Mouse (Mus musculus) WW6 (cell line): ENCODE results near the gene Chrnb4.

Experiments used
- DNase-seq: peaks from one replicate; pipeline ENCODE4 v3.0.0-alpha.2; 2013; ENCODE audit warnings: low read depth, low spot score

The Chrnb4 gene

GRCm38 (mm10) chr9:55023326-55023725 is 25.3 kb downstream of the Chrnb4 start:
- no peak for DNase-seq

- DNase-seq: no peak
Measured at GRCm38 (mm10) chr9:55016926-55017325, 31.7 kb downstream of the Chrnb4 start.

GRCm38 (mm10) chr9:55010588-55011350 is 37.8 kb downstream of the Chrnb4 start:
- no peak for DNase-seq

- no peak for DNase-seq
Measured at GRCm38 (mm10) chr9:55009692-55010091, 38.9 kb downstream of the Chrnb4 start.

GRCm38 (mm10) chr9:55003609-55004008 is 45.0 kb downstream of the Chrnb4 start:
- no peak for DNase-seq

- no peak for DNase-seq
Measured at GRCm38 (mm10) chr9:54995645-54996044, 52.9 kb downstream of the Chrnb4 start.

GRCm38 (mm10) chr9:54994381-54994780 is 54.2 kb downstream of the Chrnb4 start:
- DNase-seq: no peak

- DNase-seq: no peak
Measured at GRCm38 (mm10) chr9:54990362-54990761, 58.2 kb downstream of the Chrnb4 start.

- no peak for DNase-seq
Measured at GRCm38 (mm10) chr9:54982401-54982800, 66.2 kb downstream of the Chrnb4 start.

GRCm38 (mm10) chr9:54981291-54982191 is 67.0 kb downstream of the Chrnb4 start:
- peak; percentile 49 for DNase-seq

- DNase-seq: no peak
Measured at GRCm38 (mm10) chr9:54980674-54981073, 67.9 kb downstream of the Chrnb4 start, which contains the start of gene Chrna5. Gene Chrna5, plus strand, starts transcription at chr9:54980880.
